Mouse (Mus musculus): Measurements from ENCODE around the gene Gm7694. TPM values are rescaled to one million over a fixed set of nuclear protein-coding genes. Genes with fewer than 3 reads are reported as not detected.

Gene Gm7694
- polyA plus RNA-seq, 1 experiment: 4.7 TPM

DNA sequence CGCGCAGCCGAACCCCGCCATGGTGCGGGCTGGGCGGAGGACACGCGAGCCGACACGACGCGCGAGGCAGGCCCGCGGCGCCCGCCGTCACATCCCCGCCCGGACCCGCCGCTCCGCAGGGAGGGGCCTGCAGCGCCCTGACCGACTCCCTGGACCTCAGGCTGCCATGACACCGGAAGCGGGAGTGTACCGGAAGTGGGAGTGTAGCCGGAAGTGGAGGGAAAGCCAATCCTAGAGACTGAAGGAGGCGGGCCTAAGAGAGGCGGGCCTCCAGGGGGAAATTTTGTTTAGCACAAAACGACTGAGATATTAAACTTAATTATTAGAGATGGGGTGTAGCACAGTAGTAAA, 50.6 kb downstream of the Gm7694 start:
- H3K4me1 ChIP-seq (ENCODE audit: control insufficient read depth, insufficient read depth, insufficient read length): no peaks in the 10 kb centered on the region
- 31% methylated on average over 32 of the region's 32 CpGs for WGBS
- H3K27ac ChIP-seq (ENCODE audit: insufficient read depth, low read length): no peak overlapping the region
- no peaks in the 10 kb centered on the region for H3K36me3 ChIP-seq (ENCODE audit: control insufficient read depth, insufficient read depth, low read length)
- peak; percentile 69 to 71 for DNase-seq (ENCODE audit: low read depth in 1 of 2, low spot score in 2 of 2)
- no peak for TF ChIP-seq CTCF (IDR thresholded peaks at IDR 0.05; ENCODE audit: extremely low read depth, insufficient read depth, insufficient read length, insufficient replicate concordance)
- peak; percentile 30; the same call in 1 of the 2 replicates for TF ChIP-seq POLR2A (IDR thresholded peaks at IDR 0.05; ENCODE audit: low read depth, low read length)
- peak overlapping the region; percentile 66 for H3K4me3 ChIP-seq (ENCODE audit: extremely low read depth, insufficient read depth, insufficient read length)
- no peaks in the 10 kb centered on the region for H3K27me3 ChIP-seq (ENCODE audit: control insufficient read depth, insufficient read depth, low read length)

- no peaks in the 10 kb centered on the region for H3K36me3 ChIP-seq (ENCODE audit: control insufficient read depth, insufficient read depth, low read length)
- H3K27ac ChIP-seq (ENCODE audit: insufficient read depth, low read length): no peak overlapping the region
- peak overlapping the region; percentile 66 for H3K4me3 ChIP-seq (ENCODE audit: extremely low read depth, insufficient read depth, insufficient read length)
- 45% methylated on average over 30 of the region's 30 CpGs for WGBS
- peak in 1 of 2 experiments; percentile 3 for DNase-seq (ENCODE audit: low read depth in 1 of 2, low spot score in 2 of 2)
- no peaks in the 10 kb centered on the region for H3K4me1 ChIP-seq (ENCODE audit: control insufficient read depth, insufficient read depth, insufficient read length)
- TF ChIP-seq POLR2A (IDR thresholded peaks at IDR 0.05; ENCODE audit: low read depth, low read length) (no peak), CTCF (IDR thresholded peaks at IDR 0.05; ENCODE audit: extremely low read depth, insufficient read depth, insufficient read length, insufficient replicate concordance) (no peak)
- H3K27me3 ChIP-seq (ENCODE audit: control insufficient read depth, insufficient read depth, low read length): no peaks in the 10 kb centered on the region
Measured at GRCm38 (mm10) chr1:170254893-170255559, 51.1 kb downstream of the Gm7694 start.

Other genes with a start within 250 kb of the Gm7694 start
- 2.3 and 2.4 TPM in 2 replicates for gene Ddr2, start 195.6 kb downstream of the Gm7694 start, polyA plus RNA-seq (2012; rRNA removed)
- 6.8 TPM in 2 replicates for gene Uap1, start 131.4 kb downstream of the Gm7694 start, polyA plus RNA-seq (2012; rRNA removed)
- gene Uhmk1, start 90.9 kb downstream of the Gm7694 start, polyA plus RNA-seq (2012; rRNA removed): 8.6 and 9.1 TPM in 2 replicates
- gene Sh2d1b2, start 73.6 kb downstream of the Gm7694 start, polyA plus RNA-seq (2012; rRNA removed): 0.36 TPM in 1 of 2 replicates, not detected in the other
- 2.1 and 3.0 TPM in 2 replicates for gene Sh2d1b1, start 29.0 kb downstream of the Gm7694 start, polyA plus RNA-seq (2012; rRNA removed)
- not detected in 2 replicates for gene Spata46, start 2.5 kb upstream of the Gm7694 start, polyA plus RNA-seq (2012; rRNA removed)